Mouse (Mus musculus) CH12.LX (cell line): Measurements from ENCODE around the gene Fndc3a. TPM values are rescaled to one million over a fixed set of nuclear protein-coding genes. Genes with fewer than 3 reads are reported as not detected.

Experiments used
- DNase-seq: peaks from one replicate; pipeline ENCODE4 v3.0.0-alpha.2; 2013; ENCODE audit errors: extremely low read depth
- H3K27ac ChIP-seq: 2 replicates; pipeline ENCODE4 v1.5.1; 2012; ENCODE audit warnings: low read depth, mild to moderate bottlenecking, control low read depth, moderate library complexity; ENCODE audit not compliant: insufficient read depth
- H3K27me3 ChIP-seq: replicated peaks from 2 replicates; pipeline ENCODE3; 2012; ENCODE audit warnings: inconsistent platforms
- H3K36me3 ChIP-seq, 2 experiments: replicated peaks in 1 of 2; 2 replicates each; pipeline versions ENCODE3 to v1.6.1; 2012; ENCODE audit warnings: inconsistent platforms in 1 of 2, low read length in 1 of 2, mild to moderate bottlenecking in 1 of 2, mixed read lengths in 1 of 2, moderate library complexity in 1 of 2; ENCODE audit not compliant: control insufficient read depth in 1 of 2, insufficient read depth in 1 of 2
- H3K4me1 ChIP-seq, 2 experiments: 2 replicates each; pipeline ENCODE4 v1.6.1; 2012; ENCODE audit warnings: inconsistent platforms in 1 of 2, moderate library complexity in 1 of 2; ENCODE audit not compliant: insufficient read depth in 2 of 2, control insufficient read depth in 1 of 2
- H3K4me2 ChIP-seq: 2 replicates; pipeline ENCODE4 v1.6.1; 2012; ENCODE audit warnings: low read depth, mild to moderate bottlenecking, control low read depth; ENCODE audit not compliant: poor library complexity, insufficient read depth, severe bottlenecking
- H3K4me3 ChIP-seq, 3 experiments: fragments of 150-350 bp in 1 of 3; sonication (generic) in 1 of 3; replicated peaks in 1 of 3; 2 replicates each; pipeline versions ENCODE3 to v1.5.1; 2011 to 2012; ENCODE audit warnings: low read depth in 2 of 3, low read length in 2 of 3, mild to moderate bottlenecking in 2 of 3, moderate library complexity in 2 of 3, control low read depth in 1 of 3, improper control_type of control experiment in 1 of 3, inconsistent platforms in 1 of 3, mixed read lengths in 1 of 3; ENCODE audit not compliant: poor library complexity in 1 of 3
- H3K79me2 ChIP-seq: replicated peaks from 2 replicates; pipeline ENCODE4 v1.6.1; 2012; ENCODE audit warnings: mild to moderate bottlenecking, moderate library complexity; ENCODE audit not compliant: control insufficient read depth, poor library complexity, insufficient read depth, severe bottlenecking; ENCODE audit errors: extremely low read depth
- H3K9ac ChIP-seq: 2 replicates; pipeline ENCODE4 v1.6.1; 2012; ENCODE audit warnings: low read depth, mild to moderate bottlenecking, control low read depth, moderate library complexity; ENCODE audit not compliant: insufficient read depth
- H3K9me3 ChIP-seq: replicated peaks from 2 replicates; pipeline ENCODE3; 2012; ENCODE audit warnings: low read length, inconsistent platforms, mixed read lengths
- CHD1 ChIP-seq: IDR thresholded peaks from 2 replicates; pipeline ENCODE4 v1.6.1; 2012; ENCODE audit warnings: low read depth, low read length, improper control_type of control experiment, inconsistent platforms
- CHD2 ChIP-seq: IDR thresholded peaks from 2 replicates; pipeline ENCODE4 v1.6.1; 2011; ENCODE audit warnings: low read length, improper control_type of control experiment
- CTCF ChIP-seq, 2 experiments: IDR thresholded peaks in 1 of 2; conservative IDR thresholded peaks in 1 of 2; 2 replicates each; pipeline ENCODE4 v1.5.1; 2011 to 2012; ENCODE audit warnings: low read depth in 2 of 2, low read length in 2 of 2, improper control_type of control experiment in 1 of 2, inconsistent platforms in 1 of 2, mild to moderate bottlenecking in 1 of 2, moderate library complexity in 1 of 2
- E2F4 ChIP-seq: IDR thresholded peaks from 2 replicates; pipeline ENCODE4 v1.6.1; 2011; ENCODE audit warnings: low read depth, low read length, improper control_type of control experiment; ENCODE audit not compliant: insufficient replicate concordance
- GABPA ChIP-seq: IDR thresholded peaks from 2 replicates; pipeline ENCODE4 v1.6.1; 2012; ENCODE audit warnings: low read depth, low read length, improper control_type of control experiment, inconsistent platforms; ENCODE audit not compliant: insufficient replicate concordance
- JUN ChIP-seq: IDR thresholded peaks from 2 replicates; pipeline ENCODE4 v1.6.1; 2011; ENCODE audit warnings: low read depth, mild to moderate bottlenecking, low read length, improper control_type of control experiment, moderate library complexity; ENCODE audit not compliant: insufficient read depth
- JUND ChIP-seq: conservative IDR thresholded peaks from 2 replicates; pipeline ENCODE4 v1.6.1; 2011; ENCODE audit warnings: low read depth, low read length, improper control_type of control experiment
- MAFK ChIP-seq: IDR thresholded peaks from 2 replicates; pipeline ENCODE4 v1.6.1; 2011; ENCODE audit warnings: low read length, improper control_type of control experiment; ENCODE audit not compliant: insufficient replicate concordance
- MAX ChIP-seq: IDR thresholded peaks from 2 replicates; pipeline ENCODE4 v1.6.1; 2011; ENCODE audit warnings: low read length, improper control_type of control experiment
- MEF2A ChIP-seq: IDR thresholded peaks from 2 replicates; pipeline ENCODE4 v1.6.1; 2014; ENCODE audit warnings: low read depth, mild to moderate bottlenecking, inconsistent platforms, low read length, improper control_type of control experiment, borderline replicate concordance
- NRF1 ChIP-seq: IDR thresholded peaks from 2 replicates; pipeline ENCODE4 v1.6.1; 2014; ENCODE audit warnings: low read depth, mild to moderate bottlenecking, inconsistent platforms, low read length, improper control_type of control experiment, moderate library complexity
- USF1 ChIP-seq: IDR thresholded peaks from 2 replicates; pipeline ENCODE4 v1.6.1; 2014; ENCODE audit warnings: low read depth, mild to moderate bottlenecking, inconsistent platforms, low read length, improper control_type of control experiment
- USF2 ChIP-seq: conservative IDR thresholded peaks from 2 replicates; pipeline ENCODE4 v1.6.1; 2011; ENCODE audit warnings: low read depth, low read length, improper control_type of control experiment
- ZKSCAN1 ChIP-seq: IDR thresholded peaks from 2 replicates; pipeline ENCODE4 v1.6.1; 2012; ENCODE audit warnings: low read depth, inconsistent platforms, low read length, improper control_type of control experiment, borderline replicate concordance
- dilution Hi-C: fragments of 300-500 bp; cut with MboI; formaldehyde crosslinking; loops from 2 replicates; pipeline ENCODE4 v1.14.3; 2020; ENCODE audit warnings: low sequenced_read_pairs; ENCODE audit not compliant: extremely low pct_unique_long_range_greater_than_20kb, extremely low pct_ligation_motif_present
- in situ Hi-C: fragments of 300-500 bp; cut with MboI; formaldehyde crosslinking; loops from 3 replicates; pipeline ENCODE4 v1.14.3; 2019; ENCODE audit warnings: low sequenced_read_pairs, low pct_ligation_motif_present, low pct_unique_long_range_greater_than_20kb, mixed read lengths
- polyA plus RNA-seq: library from polyadenylated mRNA; unstranded; fragments of >175 nt; gene quantifications from 2 replicates; pipeline ENCODE4 v1.2.1, GENCODE M21; 2012; ENCODE audit warnings: low read depth; ENCODE audit not compliant: insufficient read length
- total RNA-seq, 2 experiments: library from RNA; depleted of rRNA; stranded (reverse); fragments of 300-350 nt in 1 of 2; fragments of >200 nt in 1 of 2; gene quantifications; 2 replicates each; pipeline ENCODE4 v1.2.3; 2012 to 2014

Gene Fndc3a
- total and polyA plus RNA-seq, 3 experiments: 35.4 to 48.6 (median 40.0) TPM

DNA sequence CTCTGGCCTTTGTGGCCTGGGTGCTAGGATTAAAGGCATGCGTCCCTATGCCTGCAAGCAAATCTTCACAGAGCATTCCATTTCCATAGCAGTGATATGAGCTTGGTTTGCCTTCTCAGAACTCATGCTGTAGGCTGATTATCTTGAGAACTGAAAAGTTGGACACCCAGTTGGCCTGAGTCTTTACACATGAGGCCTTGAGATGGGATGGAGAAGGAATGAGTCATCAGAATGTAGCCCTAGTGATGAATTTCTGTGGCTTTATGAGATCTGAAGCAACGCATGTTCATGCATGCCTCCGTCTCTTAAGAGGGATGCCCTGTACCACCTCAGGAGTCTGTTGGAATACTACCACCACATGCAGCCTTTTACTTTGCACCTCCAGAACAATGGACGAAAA lies 6.4 kb upstream of the Fndc3a start:
- TF ChIP-seq NRF1 (no peak), GABPA (no peak), ZKSCAN1 (no peak), JUN (no peak), CHD2 (no peak), USF1 (no peak), CHD1 (no peak)
- Histone ChIP-seq H3K9me3 (no peaks in the 10 kb centered on the region), H3K4me2 (no peak overlapping the region), H3K79me2 (no peaks in the 10 kb centered on the region), H3K36me3 (no peaks in the 10 kb centered on the region), H3K27me3 (no peaks in the 10 kb centered on the region), H3K27ac (no peak overlapping the region), H3K9ac (no peak overlapping the region), H3K4me3 (no peak overlapping the region), H3K4me1 (peaks cover 4 to 10% of the 10 kb centered on the region in 2 experiments; a peak in 3 of 4 replicates)
- in situ Hi-C loops (no loop called here), dilution Hi-C loops (no loop called here)
- no peak for DNase-seq

DNA sequence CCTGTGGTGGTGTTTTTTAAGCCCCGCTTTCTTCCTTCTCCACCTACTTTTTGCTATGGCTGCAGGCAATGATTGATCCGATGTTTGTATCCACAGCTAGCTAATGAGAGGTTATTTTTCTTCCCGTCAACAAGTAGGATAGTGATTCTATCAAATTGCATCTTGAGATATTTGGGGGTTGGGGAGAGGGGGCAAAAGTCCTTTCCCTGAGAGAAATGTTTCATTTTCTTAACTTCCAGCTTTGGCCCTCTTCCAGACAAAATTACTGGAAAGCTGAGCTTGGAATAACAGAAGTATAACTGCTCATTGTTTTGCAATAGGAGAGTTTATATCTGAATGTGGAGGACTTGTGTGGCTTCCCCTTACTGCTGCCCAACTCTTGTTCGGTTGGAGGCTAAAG lies 1.3 kb upstream of the Fndc3a start:
- Histone ChIP-seq H3K4me2 (peak overlapping the region; percentile 88), H3K79me2 (peaks cover 17% of the 10 kb centered on the region), H3K4me3 (peak overlapping the region; percentile 41 to 88 (median 66)), H3K4me1 (peaks cover 4 to 23% of the 10 kb centered on the region in 2 experiments; a peak in 3 of 4 replicates), H3K27me3 (no peaks in the 10 kb centered on the region), H3K36me3 (no peaks in the 10 kb centered on the region), H3K27ac (no peak overlapping the region; the same call in 1 of the 2 replicates), H3K9ac (peak overlapping the region; percentile 99), H3K9me3 (no peaks in the 10 kb centered on the region)
- DNase-seq: no peak
- in situ Hi-C loops: no loop called here
- dilution Hi-C loops: no loop called here
- no peak for TF ChIP-seq JUND
- TF ChIP-seq MEF2A: no peak
- TF ChIP-seq MAX: no peak
- no peak for TF ChIP-seq CTCF (conservative IDR thresholded peaks at IDR 0.05 in 1 of 2, IDR thresholded peaks at IDR 0.05 in 1 of 2; ENCODE audit: low read depth in 2 of 2, low read length in 2 of 2)
- TF ChIP-seq MAFK: no peak
- no peak for TF ChIP-seq USF2
- TF ChIP-seq E2F4: no peak
